Mouse (Mus musculus): ENCODE measurements around the gene Atg4a-ps. TPM values are rescaled to one million over a fixed set of nuclear protein-coding genes. Genes with fewer than 3 reads are reported as not detected.

Atg4a-ps gene
- polyA plus RNA-seq, 1 experiment from 2014 or later, result not detected

DNA sequence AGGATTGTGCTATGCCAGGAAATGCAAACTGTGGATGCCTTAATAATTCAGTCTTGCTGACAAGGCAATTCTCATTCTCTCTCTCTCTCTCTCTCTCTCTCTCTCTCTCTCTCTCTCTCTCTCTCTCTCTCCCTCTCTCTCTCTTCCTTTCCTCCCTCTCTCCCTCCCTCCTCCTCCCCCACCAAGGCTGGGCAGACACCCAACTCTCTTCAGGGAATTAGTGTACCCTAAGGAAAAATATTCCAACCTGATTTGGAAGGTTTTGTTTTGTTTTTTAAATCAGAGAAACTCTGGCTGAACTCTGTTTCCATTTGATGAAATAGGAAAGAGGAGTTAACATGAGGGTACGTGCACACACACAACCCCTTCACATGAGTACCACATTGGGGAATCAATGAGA, 44.3 kb downstream of the Atg4a-ps start:
- no peak overlapping the region for H3K27ac ChIP-seq (ENCODE audit: low read depth, low read length)
- ATAC-seq (ENCODE audit: low read depth), result no peak
- H3K4me2 ChIP-seq (ENCODE audit: low read depth, low read length), result no peak overlapping the region
- H3K36me3 ChIP-seq (ENCODE audit: control insufficient read depth, insufficient read depth, low read length), result no peaks in the 10 kb centered on the region
- peaks cover 1% of the 10 kb centered on the region; the same call in 1 of the 2 replicates for H3K4me1 ChIP-seq (ENCODE audit: control insufficient read depth, insufficient read depth, low read length)
- no peaks in the 10 kb centered on the region for H3K9me3 ChIP-seq (ENCODE audit: control insufficient read depth, low read length)
- H3K27me3 ChIP-seq (ENCODE audit: control insufficient read depth, insufficient read depth, low read length), result no peaks in the 10 kb centered on the region
- H3K4me3 ChIP-seq (ENCODE audit: low read depth, low read length), result no peak overlapping the region
- 75% methylated on average over 1 of the region's 1 CpGs for WGBS
- H3K9ac ChIP-seq (replicated peaks; ENCODE audit: low read depth, low read length), result no peak overlapping the region

DNA sequence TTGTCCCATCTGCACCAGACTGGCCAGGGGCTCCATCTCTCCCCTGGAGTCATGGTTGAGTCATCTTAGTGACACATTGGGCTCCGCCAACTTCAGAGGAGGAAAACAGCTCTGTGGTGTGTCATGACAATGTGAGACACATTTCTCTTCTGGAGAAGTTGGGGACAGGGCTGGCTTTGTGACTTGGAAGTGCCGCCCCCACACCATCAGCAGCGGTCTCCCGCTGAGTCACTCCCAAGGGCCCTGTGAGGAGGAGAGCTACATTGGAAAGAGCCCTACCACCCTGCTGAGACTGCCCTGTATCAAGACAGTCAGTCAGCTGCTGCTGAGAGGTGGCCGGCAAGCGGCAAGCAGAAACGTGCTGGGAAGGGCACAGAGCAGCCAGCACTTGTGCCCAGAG, 44.9 kb downstream of the Atg4a-ps start:
- H3K4me3 ChIP-seq (ENCODE audit: low read depth, low read length), result no peak overlapping the region
- no peaks in the 10 kb centered on the region for H3K27me3 ChIP-seq (ENCODE audit: control insufficient read depth, insufficient read depth, low read length)
- no peaks in the 10 kb centered on the region for H3K4me1 ChIP-seq (ENCODE audit: control insufficient read depth, insufficient read depth, low read length)
- H3K4me2 ChIP-seq (ENCODE audit: low read depth, low read length), result no peak overlapping the region
- no peak overlapping the region for H3K9ac ChIP-seq (replicated peaks; ENCODE audit: low read depth, low read length)
- no peaks in the 10 kb centered on the region for H3K36me3 ChIP-seq (ENCODE audit: control insufficient read depth, insufficient read depth, low read length)
- ATAC-seq (ENCODE audit: low read depth), result no peak
- 49% methylated on average over 7 of the region's 7 CpGs for WGBS
- H3K9me3 ChIP-seq (ENCODE audit: control insufficient read depth, low read length), result no peaks in the 10 kb centered on the region
- H3K27ac ChIP-seq (ENCODE audit: low read depth, low read length), result no peak overlapping the region

DNA sequence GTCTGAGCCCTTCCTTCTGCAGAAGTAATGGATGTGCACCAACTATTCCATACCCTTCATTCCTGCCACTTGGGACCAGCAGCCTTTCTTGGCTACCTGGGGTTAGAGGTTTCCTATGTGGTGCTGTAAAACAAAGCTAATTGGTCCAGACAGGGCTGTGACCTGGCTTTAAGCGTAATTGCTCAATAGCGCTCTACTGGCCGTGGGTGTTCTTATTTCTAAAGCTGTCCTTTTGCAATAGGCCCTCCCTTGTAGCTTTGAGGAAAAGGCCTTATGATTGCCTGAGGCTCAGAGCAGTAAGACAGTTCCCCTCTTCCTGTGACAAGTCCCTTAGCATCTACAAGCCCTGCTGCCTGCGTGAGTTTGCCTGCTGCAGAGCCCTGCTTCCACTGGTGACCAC, 48.3 kb downstream of the Atg4a-ps start:
- no peak overlapping the region for H3K9ac ChIP-seq (replicated peaks; ENCODE audit: low read depth, low read length)
- 47% methylated on average over 4 of the region's 4 CpGs for WGBS
- H3K9me3 ChIP-seq (ENCODE audit: control insufficient read depth, low read length), result no peaks in the 10 kb centered on the region
- H3K4me1 ChIP-seq (ENCODE audit: control insufficient read depth, insufficient read depth, low read length), result no peaks in the 10 kb centered on the region
- no peaks in the 10 kb centered on the region for H3K27me3 ChIP-seq (ENCODE audit: control insufficient read depth, insufficient read depth, low read length)
- H3K4me3 ChIP-seq (ENCODE audit: low read depth, low read length), result no peak overlapping the region
- ATAC-seq (ENCODE audit: low read depth), result no peak
- no peak overlapping the region for H3K4me2 ChIP-seq (ENCODE audit: low read depth, low read length)
- no peaks in the 10 kb centered on the region for H3K36me3 ChIP-seq (ENCODE audit: control insufficient read depth, insufficient read depth, low read length)
- H3K27ac ChIP-seq (ENCODE audit: low read depth, low read length), result no peak overlapping the region

DNA sequence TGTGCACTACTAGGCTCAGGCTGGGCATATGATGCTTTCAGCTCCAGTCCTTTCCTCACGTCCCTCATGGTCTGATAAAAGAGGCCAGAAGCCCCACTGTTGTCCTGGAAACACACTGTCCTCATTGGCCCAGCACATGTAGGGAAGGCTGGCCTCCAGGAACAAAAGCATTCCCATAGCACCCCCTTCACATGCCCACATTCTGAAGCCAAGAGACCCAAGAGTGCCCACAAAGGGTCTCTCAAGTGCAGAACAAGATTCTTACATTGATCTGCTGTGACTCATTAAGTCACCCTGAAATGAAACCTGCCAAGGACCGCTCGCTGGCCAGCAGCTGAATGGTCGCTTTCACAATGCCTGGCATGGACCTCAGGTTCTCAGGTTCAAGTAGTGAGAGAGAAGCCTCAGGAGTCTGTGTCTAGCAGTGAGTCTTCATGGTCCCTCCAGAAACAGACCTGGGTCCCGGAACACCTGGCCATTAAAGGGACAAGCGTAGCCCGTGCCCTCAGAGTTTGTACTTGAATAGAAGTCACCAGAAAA, 50.5 kb downstream of the Atg4a-ps start:
- no peak overlapping the region for H3K27ac ChIP-seq (ENCODE audit: low read depth, low read length)
- no peaks in the 10 kb centered on the region for H3K4me1 ChIP-seq (ENCODE audit: control insufficient read depth, insufficient read depth, low read length)

More for the DNA sequence above, 50.5 kb downstream of the Atg4a-ps start:
- H3K36me3 ChIP-seq (ENCODE audit: control insufficient read depth, insufficient read depth, low read length), result no peaks in the 10 kb centered on the region
- no peaks in the 10 kb centered on the region for H3K27me3 ChIP-seq (ENCODE audit: control insufficient read depth, insufficient read depth, low read length)
- no peaks in the 10 kb centered on the region for H3K9me3 ChIP-seq (ENCODE audit: control insufficient read depth, low read length)
- H3K9ac ChIP-seq (replicated peaks; ENCODE audit: low read depth, low read length), result no peak overlapping the region
- no peak for ATAC-seq (ENCODE audit: low read depth)
- H3K4me3 ChIP-seq (ENCODE audit: low read depth, low read length), result no peak overlapping the region
- WGBS, result 82% methylated on average over 7 of the region's 7 CpGs
- H3K4me2 ChIP-seq (ENCODE audit: low read depth, low read length), result no peak overlapping the region

Small RNA genes lying within 50 kb of the gene (microRNA-seq; reads per million reads assigned to microRNA genes)
- not detected for gene Gm25325

Other genes with a start within 250 kb of the Atg4a-ps start
- gene Syt6, start 70.8 kb downstream of the Atg4a-ps start, polyA plus RNA-seq (2014; fragmentation: Nextera tagmentation; extraction: Ambion mirVana), result 18.2 and 19.1 TPM in 2 replicates
- 3.3 and 15.7 TPM in 2 replicates for gene Olfml3, start 91.9 kb upstream of the Atg4a-ps start, polyA plus RNA-seq (2014; fragmentation: Nextera tagmentation; extraction: Ambion mirVana)
- gene Gm10964, start 93.3 kb upstream of the Atg4a-ps start, polyA plus RNA-seq (2014; fragmentation: Nextera tagmentation; extraction: Ambion mirVana), result not detected in 2 replicates
- 17.9 and 18.5 TPM in 2 replicates for gene Hipk1, start 145.5 kb upstream of the Atg4a-ps start, polyA plus RNA-seq (2014; fragmentation: Nextera tagmentation; extraction: Ambion mirVana)
- gene Dclre1b, start 163.4 kb upstream of the Atg4a-ps start, polyA plus RNA-seq (2014; fragmentation: Nextera tagmentation; extraction: Ambion mirVana), result 22.6 and 23.1 TPM in 2 replicates
- 25.1 and 28.2 TPM in 2 replicates for gene Ap4b1, start 163.5 kb upstream of the Atg4a-ps start, polyA plus RNA-seq (2014; fragmentation: Nextera tagmentation; extraction: Ambion mirVana)
- 0.25 and 0.46 TPM in 2 replicates for gene Gm43064, start 163.5 kb upstream of the Atg4a-ps start, polyA plus RNA-seq (2014; fragmentation: Nextera tagmentation; extraction: Ambion mirVana)
- gene Bcl2l15, start 186.5 kb upstream of the Atg4a-ps start, polyA plus RNA-seq (2014; fragmentation: Nextera tagmentation; extraction: Ambion mirVana), result 0.40 and 0.79 TPM in 2 replicates
- gene Ptpn22, start 213.7 kb upstream of the Atg4a-ps start, polyA plus RNA-seq (2014; fragmentation: Nextera tagmentation; extraction: Ambion mirVana), result 0.17 and 0.57 TPM in 2 replicates

All from neural tube, embryonic 14.5 days (tissue).